Mouse (Mus musculus): ENCODE results near the gene Mrpl35.

DNA sequence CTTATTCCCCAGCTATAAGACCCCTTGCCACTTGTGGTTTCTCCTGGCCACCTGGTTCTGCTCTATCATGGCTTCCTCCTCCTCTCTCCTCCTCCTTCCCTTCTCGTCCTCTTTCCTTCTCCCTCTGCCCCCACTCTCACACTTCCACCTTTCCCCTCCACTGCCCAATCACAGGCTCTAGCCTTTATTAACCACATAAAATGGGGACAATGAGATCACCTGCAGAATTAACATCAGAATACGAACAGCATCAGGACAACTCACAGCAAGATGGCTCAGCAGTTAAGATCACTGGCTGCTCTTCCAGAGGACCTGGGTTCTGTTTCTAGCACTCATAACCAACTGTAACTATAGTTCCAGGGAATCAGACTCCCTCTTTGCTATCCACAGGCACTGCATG lies 46.9 kb downstream of the Mrpl35 start:
- TF ChIP-seq CTCF (IDR thresholded peaks at IDR 0.05; ENCODE audit: low read depth) (no peak), EP300 (optimal IDR thresholded peaks at IDR 0.05) (no peak)
